Mouse (Mus musculus) macrophage (primary cell): Measurements from ENCODE around the gene Morc4. TPM values are rescaled to one million over a fixed set of nuclear protein-coding genes. Genes with fewer than 3 reads are reported as not detected.

Source experiments
- H3K27ac ChIP-seq: fragments of 350-480 bp; formaldehyde crosslinking; 2 replicates; pipeline ENCODE4 v1.9.0; 2021
- H3K36me3 ChIP-seq: fragments of 350-480 bp; formaldehyde crosslinking; 2 replicates; pipeline ENCODE4 v1.9.0; 2021; ENCODE audit errors: inconsistent target
- H3K4me3 ChIP-seq: fragments of 350-480 bp; formaldehyde crosslinking; 2 replicates; pipeline ENCODE4 v1.9.0; 2021; ENCODE audit errors: inconsistent target
- H3K79me2 ChIP-seq: fragments of 350-480 bp; formaldehyde crosslinking; 2 replicates; pipeline ENCODE4 v1.9.0; 2021; ENCODE audit errors: inconsistent target
- WGBS: methylation state at CpG from one replicate; pipeline ENCODE4 v1.1.7; 2026; ENCODE audit warnings: inconsistent platforms; ENCODE audit not compliant: missing documents; 5-methylcytosine and 5-hydroxymethylcytosine counted together
- polyA plus RNA-seq: library from polyadenylated mRNA; stranded (reverse); fragments of 250-400 nt; gene quantifications from 3 replicates; pipeline ENCODE4 v1.2.4, GENCODE M21; 2018; ENCODE audit warnings: inconsistent platforms

Gene Morc4
- polyA plus RNA-seq, 1 experiment from 2014 or later = 0.75 TPM

GRCm38 (mm10) chrX:139785764-139786163 lies 85.7 kb downstream of the Morc4 start:
- WGBS = 15% methylated on average over 1 of the region's 1 CpGs
- H3K27ac ChIP-seq = no peak overlapping the region
- no peak overlapping the region for H3K4me3 ChIP-seq
- no peaks in the 10 kb centered on the region for H3K79me2 ChIP-seq
- no peaks in the 10 kb centered on the region for H3K36me3 ChIP-seq

- Histone ChIP-seq H3K27ac (no peak overlapping the region), H3K4me3 (no peak overlapping the region), H3K36me3 (no peaks in the 10 kb centered on the region), H3K79me2 (no peaks in the 10 kb centered on the region)
- 97% methylated on average over 3 of the region's 3 CpGs for WGBS
Observed at GRCm38 (mm10) chrX:139783045-139783422, 88.4 kb downstream of the Morc4 start.

- no peaks in the 10 kb centered on the region for H3K36me3 ChIP-seq
- no peak within 1 kb of the TSS for H3K4me3 ChIP-seq
- H3K79me2 ChIP-seq = no peaks in the 10 kb centered on the region
- no peak within 1 kb of the TSS for H3K27ac ChIP-seq
- WGBS = 73% methylated on average over 5 of the region's 6 CpGs
Observed at GRCm38 (mm10) chrX:139782278-139783044, 89.0 kb downstream of the Morc4 start, which contains the start of gene Ripply1. Ripply1 (minus strand) TSS chrX:139782353.

DNA sequence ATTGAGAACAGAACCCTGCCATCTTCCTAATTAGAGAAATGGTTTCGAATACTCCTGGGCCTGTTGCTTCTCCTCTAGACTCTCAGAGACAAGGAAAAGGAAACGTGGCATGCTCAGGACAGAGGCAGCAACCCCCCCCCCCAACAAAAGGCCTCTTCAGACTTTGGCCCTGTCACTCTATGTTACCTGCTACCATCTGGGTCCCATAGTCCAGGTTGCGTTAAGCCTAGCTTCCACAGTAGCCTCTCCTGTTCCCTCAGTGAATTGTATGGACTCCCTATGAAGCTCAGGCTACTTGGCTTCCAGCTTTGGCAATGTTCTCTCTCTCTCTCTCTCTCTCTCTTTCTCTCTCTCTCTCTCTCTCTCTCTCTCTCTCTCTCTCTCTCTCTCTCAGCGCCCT lies 89.9 kb downstream of the Morc4 start:
- WGBS = 100% methylated on average over 1 of the region's 4 CpGs
- no peak overlapping the region for H3K27ac ChIP-seq

GRCm38 (mm10) chrX:139780988-139781387 lies 90.5 kb downstream of the Morc4 start:
- no peak overlapping the region for H3K27ac ChIP-seq
- no peaks in the 10 kb centered on the region for H3K79me2 ChIP-seq
- WGBS = 90% methylated on average over 3 of the region's 3 CpGs

More for the DNA sequence above, 89.9 kb downstream of the Morc4 start:
- no peaks in the 10 kb centered on the region for H3K36me3 ChIP-seq
- H3K4me3 ChIP-seq = no peak overlapping the region
- H3K79me2 ChIP-seq = no peaks in the 10 kb centered on the region

DNA sequence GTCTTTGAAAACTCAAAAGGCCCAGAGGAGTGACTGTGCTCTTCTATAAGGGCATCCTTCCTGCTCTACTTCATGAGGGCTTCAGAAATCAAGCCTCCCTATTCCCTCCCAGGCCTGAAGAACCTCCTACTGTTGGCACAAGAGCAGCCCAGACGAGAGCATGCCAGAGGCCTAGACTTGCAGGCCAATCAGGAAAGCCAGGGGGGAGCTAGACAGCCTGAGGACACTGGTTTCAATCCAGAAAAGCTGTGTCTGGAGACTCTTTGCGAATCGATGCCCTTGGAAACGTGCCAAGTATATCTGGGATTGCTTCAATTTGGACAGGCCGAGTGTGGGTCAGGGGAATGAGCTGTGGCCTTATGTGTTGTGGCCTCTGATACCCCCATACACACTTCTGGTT lies 92.1 kb downstream of the Morc4 start:
- 94% methylated on average over 2 of the region's 5 CpGs for WGBS
- H3K4me3 ChIP-seq = no peak overlapping the region
- no peaks in the 10 kb centered on the region for H3K36me3 ChIP-seq
- no peaks in the 10 kb centered on the region for H3K79me2 ChIP-seq
- H3K27ac ChIP-seq = no peak overlapping the region

More at GRCm38 (mm10) chrX:139780988-139781387, 90.5 kb downstream of the Morc4 start:
- Histone ChIP-seq H3K4me3 (no peak overlapping the region), H3K36me3 (no peaks in the 10 kb centered on the region)

DNA sequence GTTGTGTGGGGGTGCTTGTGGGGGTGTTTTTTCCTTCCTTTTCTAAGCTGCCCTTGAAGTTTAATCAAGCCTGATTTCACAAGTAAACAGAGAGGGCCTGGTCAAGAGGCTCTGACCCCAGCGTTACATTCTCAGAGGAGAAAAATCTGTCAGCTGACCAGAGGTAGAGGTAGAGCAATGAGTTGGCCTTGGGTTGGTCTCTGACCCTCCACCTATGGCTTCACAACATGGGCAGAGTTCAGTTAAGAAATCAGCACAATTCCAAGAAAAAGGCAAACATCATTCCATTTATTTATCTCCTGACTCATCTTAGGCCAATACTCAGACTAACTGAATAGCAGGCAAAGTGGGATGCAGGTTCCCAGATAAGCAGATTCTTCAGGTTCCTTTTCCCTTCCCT lies 92.6 kb downstream of the Morc4 start:
- no peak overlapping the region for H3K27ac ChIP-seq
- no peaks in the 10 kb centered on the region for H3K36me3 ChIP-seq
- 78% methylated on average over 1 of the region's 1 CpGs for WGBS
- H3K4me3 ChIP-seq = no peak overlapping the region
- no peaks in the 10 kb centered on the region for H3K79me2 ChIP-seq

- 98% methylated on average over 4 of the region's 4 CpGs for WGBS
- H3K27ac ChIP-seq = no peak overlapping the region
- no peaks in the 10 kb centered on the region for H3K79me2 ChIP-seq
- no peaks in the 10 kb centered on the region for H3K36me3 ChIP-seq
- H3K4me3 ChIP-seq = no peak overlapping the region
Observed at GRCm38 (mm10) chrX:139777357-139777756, 94.1 kb downstream of the Morc4 start.

- 57% methylated on average over 3 of the region's 7 CpGs for WGBS
- H3K36me3 ChIP-seq = no peaks in the 10 kb centered on the region
- no peak overlapping the region for H3K4me3 ChIP-seq
- no peaks in the 10 kb centered on the region for H3K79me2 ChIP-seq
- no peak overlapping the region for H3K27ac ChIP-seq
Observed at GRCm38 (mm10) chrX:139775084-139775612, 96.3 kb downstream of the Morc4 start.

- no peaks in the 10 kb centered on the region for H3K36me3 ChIP-seq
- no peak overlapping the region for H3K4me3 ChIP-seq
- WGBS = 29% methylated on average over 16 of the region's 18 CpGs
- no peaks in the 10 kb centered on the region for H3K79me2 ChIP-seq
- no peak overlapping the region for H3K27ac ChIP-seq
Observed at GRCm38 (mm10) chrX:139774309-139775083, 97.0 kb downstream of the Morc4 start.

Other genes with a start within 250 kb of the Morc4 start
- gene Tbc1d8b, start 186.7 kb downstream of the Morc4 start, polyA plus RNA-seq = 3.5 to 5.1 TPM (median 3.6 TPM) in 3 replicates
- gene Gm15013, start 157.2 kb downstream of the Morc4 start, polyA plus RNA-seq = not detected in 3 replicates
- gene Ripply1, start 89.3 kb downstream of the Morc4 start, polyA plus RNA-seq = not detected in 3 replicates
- gene Cldn2, start 70.8 kb downstream of the Morc4 start, polyA plus RNA-seq = not detected in 3 replicates
- gene Rbm41, start 126.9 kb upstream of the Morc4 start, polyA plus RNA-seq = 3.3 to 5.9 TPM (median 5.7 TPM) in 3 replicates
- not detected in 3 replicates for gene Nup62cl, start 191.0 kb upstream of the Morc4 start, polyA plus RNA-seq
- not detected in 3 replicates for gene Pih1h3b, start 191.2 kb upstream of the Morc4 start, polyA plus RNA-seq